10 mouse cellular contexts compared by ENCODE assay signal in genomic region chr10:14734285-14734684, GRCm38 (mm10). TPM values are rescaled to one million over a fixed set of nuclear protein-coding genes. Genes with fewer than 3 reads are reported as not detected.
DNase-seq lines count a peak whose midpoint lies in the region; TF ChIP-seq lines count a peak whose summit lies in the region.
"Had no signal": no experiment of that assay in that cellular context is flagged by ENCODE, and none has a peak within 500 bp of the region (broad histone marks: within the 10 kb centered on the region; RNA-seq: fewer than 3 reads in every experiment).

No protein-coding gene starts in this region.

- no peak overlapping the region for H3K27ac ChIP-seq in gastrocnemius, adult 2 months

- intact Hi-C loops in gastrocnemius, adult 2 months (cut with DNase I) = no loop called here

- no peak for DNase-seq in gastrocnemius, adult 2 months
- no peak for DNase-seq in gastrocnemius, adult 8-10 months (ENCODE audit: low spot score in 2 of 2)
- peak; percentile 38 for DNase-seq in testis, postnatal 10 days (ENCODE audit: low spot score)
- DNase-seq in testis, postnatal 14 days (ENCODE audit: low spot score) = no peak
- DNase-seq in cerebellum, postnatal 14 days = peak; percentile 72 to 75
- DNase-seq in layer of hippocampus, adult 8-10 months (ENCODE audit: low spot score in 2 of 2) = peak; percentile 7 to 30
- peak; percentile 88 for DNase-seq in retina, embryonic 14.5 days (ENCODE audit: low spot score)
- no peak for DNase-seq in adrenal gland, adult 8-10 months

- peak; percentile 52 for TF ChIP-seq CTCF in gastrocnemius, adult 2 months (IDR thresholded peaks at IDR 0.05)

- no peak overlapping the region for H3K4me3 ChIP-seq in gastrocnemius, adult 2 months

RNA-seq across cellular contexts. Expression of gene Gje1, which starts 16.3 kb away (rescaled TPM):
- total RNA-seq in gastrocnemius, adult 2 months (2021) = not detected
- not detected for total RNA-seq in gastrocnemius, adult 8-10 months (2022)
- not detected for total RNA-seq in layer of hippocampus, adult 8-10 months (2022)
- not detected for total RNA-seq in adrenal gland, adult 8-10 months (2022)
- total RNA-seq: adrenal gland, postnatal 36 days; hematopoietic stem cell, adult 5-6 weeks had no signal

RNA-seq across cellular contexts. Expression of gene Nmbr, which starts 28.9 kb away (rescaled TPM):
- 1 to 10 TPM; 1.3 to 1.6 TPM for total RNA-seq in gastrocnemius, adult 2 months (2021)
- total RNA-seq in gastrocnemius, adult 8-10 months (2022) = 1 to 10 TPM; 1.6 to 2.1 (median 1.9) TPM
- 1 to 10 TPM; 1.9 to 5.0 (median 3.3) TPM for total RNA-seq in layer of hippocampus, adult 8-10 months (2022)
- under 1 TPM in 3 of 4 experiments, not detected in 1; 0.48 to 0.95 (median 0.49) TPM for total RNA-seq in adrenal gland, adult 8-10 months (2022)
- total RNA-seq: adrenal gland, postnatal 36 days had no signal

RNA-seq across cellular contexts. Expression of gene Vta1, which starts 28.9 kb away (rescaled TPM):
- 10 to 100 TPM; 30.0 to 30.1 TPM for total RNA-seq in gastrocnemius, adult 2 months (2021)
- 10 to 100 TPM; 25.1 to 27.3 (median 26.4) TPM for total RNA-seq in gastrocnemius, adult 8-10 months (2022)
- 10 to 100 TPM; 54.8 to 65.4 (median 58.5) TPM for total RNA-seq in layer of hippocampus, adult 8-10 months (2022)
- total RNA-seq in adrenal gland, adult 8-10 months (2022) = 10 to 100 TPM; 46.2 to 52.8 (median 49.2) TPM

Comparison
In these comparisons a context has a peak if more than half of its experiments do, and no peak if none do; other contexts are left out.
1. DNase-seq: peak in testis, postnatal 10 days (single experiment), cerebellum, postnatal 14 days (2 of 2), layer of hippocampus, adult 8-10 months (2 of 2) and retina, embryonic 14.5 days (single experiment); none in gastrocnemius, adult 2 months (single experiment), gastrocnemius, adult 8-10 months (0 of 2), testis, postnatal 14 days (single experiment) and adrenal gland, adult 8-10 months (single experiment).